Mouse (Mus musculus) heart, embryonic 15.5 days (tissue): ENCODE results near the gene Rasgef1a. TPM values are rescaled to one million over a fixed set of nuclear protein-coding genes. Genes with fewer than 3 reads are reported as not detected.

ENCODE experiments used
- ATAC-seq: fragments of 200-750 bp; cut with Nextera tagmentation; replicated peaks from 2 replicates; pipeline ENCODE4 v1.8.0; 2017; ENCODE audit warnings: low read depth, moderate TSS enrichment; ENCODE audit not compliant: insufficient number of reproducible peaks, insufficient read depth, low FRiP score
- H3K27ac ChIP-seq: fragments of 300-500 bp; sonication (generic); 2 replicates; pipeline ENCODE4 v1.5.1; 2015; ENCODE audit warnings: mild to moderate bottlenecking, inconsistent platforms
- H3K27me3 ChIP-seq: fragments of 300-500 bp; sonication (generic); 2 replicates; pipeline ENCODE4 v1.6.1; 2015; ENCODE audit warnings: inconsistent platforms
- H3K36me3 ChIP-seq: fragments of 300-500 bp; sonication (generic); 2 replicates; pipeline ENCODE4 v1.6.1; 2015; ENCODE audit warnings: mild to moderate bottlenecking, inconsistent platforms
- H3K4me1 ChIP-seq: fragments of 300-500 bp; sonication (generic); replicated peaks from 2 replicates; pipeline ENCODE4 v1.6.1; 2015; ENCODE audit warnings: inconsistent platforms
- H3K4me2 ChIP-seq: fragments of 300-500 bp; sonication (generic); 2 replicates; pipeline ENCODE4 v1.6.1; 2015; ENCODE audit warnings: inconsistent platforms, mild to moderate bottlenecking, moderate library complexity
- H3K4me3 ChIP-seq: fragments of 300-500 bp; sonication (generic); 2 replicates; pipeline ENCODE4 v1.5.1; 2015; ENCODE audit warnings: mild to moderate bottlenecking, inconsistent platforms
- H3K9ac ChIP-seq: fragments of 300-500 bp; sonication (generic); 2 replicates; pipeline ENCODE4 v1.6.1; 2015; ENCODE audit warnings: mild to moderate bottlenecking, inconsistent platforms
- H3K9me3 ChIP-seq: fragments of 300-500 bp; sonication (generic); replicated peaks from 2 replicates; pipeline ENCODE4 v1.6.1; 2016; ENCODE audit warnings: inconsistent platforms
- WGBS: fragments of 180-500 bp; shearing (Covaris S2); methylation state at CpG from one replicate; pipeline ENCODE4 v1.1.7; 2015; ENCODE audit warnings: mixed read lengths; 5-methylcytosine and 5-hydroxymethylcytosine counted together
- polyA plus RNA-seq: library from polyadenylated mRNA; unstranded; fragments of >200 nt; fragmentation: Nextera tagmentation; extraction: Ambion mirVana; gene quantifications from 2 replicates; pipeline ENCODE4 v1.2.1, GENCODE M21; 2015

The Rasgef1a gene
- polyA plus RNA-seq, 1 experiment from 2014 or later: 0.53 TPM

- Histone ChIP-seq H3K9me3 (no peaks in the 10 kb centered on the region), H3K4me1 (peaks cover 19% of the 10 kb centered on the region), H3K4me3 (no peak overlapping the region), H3K9ac (0 out of 2 replicates have a peak overlapping the region, but pooled peaks have one; percentile 4), H3K36me3 (no peaks in the 10 kb centered on the region), H3K27me3 (no peaks in the 10 kb centered on the region), H3K4me2 (peak overlapping the region; percentile 22), H3K27ac (peak overlapping the region; percentile 21; the same call in 1 of the 2 replicates)
- WGBS: 19% methylated on average over 3 of the region's 3 CpGs
- ATAC-seq: no peak
Observed at GRCm38 (mm10) chr6:118074151-118074550, 62.9 kb downstream of the Rasgef1a start.

GRCm38 (mm10) chr6:118076256-118076655 lies 65.0 kb downstream of the Rasgef1a start:
- Histone ChIP-seq H3K27me3 (no peaks in the 10 kb centered on the region), H3K36me3 (no peaks in the 10 kb centered on the region), H3K4me3 (no peak overlapping the region), H3K9me3 (no peaks in the 10 kb centered on the region), H3K4me1 (peaks cover 19% of the 10 kb centered on the region), H3K27ac (no peak overlapping the region), H3K9ac (no peak overlapping the region), H3K4me2 (no peak overlapping the region)
- no peak for ATAC-seq
- 59% methylated on average over 3 of the region's 3 CpGs for WGBS

GRCm38 (mm10) chr6:118076748-118077147 lies 65.5 kb downstream of the Rasgef1a start:
- Histone ChIP-seq H3K4me2 (no peak overlapping the region), H3K27me3 (0 out of 2 replicates have a peak, but pooled peaks cover 3% of the 10 kb centered on the region), H3K4me3 (no peak overlapping the region), H3K9me3 (no peaks in the 10 kb centered on the region), H3K36me3 (no peaks in the 10 kb centered on the region), H3K27ac (no peak overlapping the region), H3K9ac (no peak overlapping the region), H3K4me1 (peaks cover 19% of the 10 kb centered on the region)
- 68% methylated on average over 8 of the region's 8 CpGs for WGBS
- ATAC-seq: no peak

GRCm38 (mm10) chr6:118077421-118077820 lies 66.2 kb downstream of the Rasgef1a start:
- Histone ChIP-seq H3K36me3 (no peaks in the 10 kb centered on the region), H3K4me2 (no peak overlapping the region), H3K27ac (no peak overlapping the region), H3K4me1 (peaks cover 19% of the 10 kb centered on the region), H3K9ac (no peak overlapping the region), H3K9me3 (no peaks in the 10 kb centered on the region), H3K4me3 (no peak overlapping the region), H3K27me3 (0 out of 2 replicates have a peak, but pooled peaks cover 3% of the 10 kb centered on the region)
- 58% methylated on average over 7 of the region's 7 CpGs for WGBS
- ATAC-seq: no peak

- Histone ChIP-seq H3K9me3 (no peaks in the 10 kb centered on the region), H3K9ac (no peak overlapping the region), H3K27ac (no peak overlapping the region), H3K4me2 (no peak overlapping the region), H3K4me1 (peaks cover 15% of the 10 kb centered on the region), H3K36me3 (no peaks in the 10 kb centered on the region), H3K27me3 (0 out of 2 replicates have a peak, but pooled peaks cover 3% of the 10 kb centered on the region), H3K4me3 (no peak overlapping the region)
- no peak for ATAC-seq
- WGBS: 70% methylated on average over 10 of the region's 10 CpGs
Observed at GRCm38 (mm10) chr6:118078751-118079150, 67.5 kb downstream of the Rasgef1a start.

GRCm38 (mm10) chr6:118079292-118079691 lies 68.1 kb downstream of the Rasgef1a start:
- Histone ChIP-seq H3K27ac (no peak overlapping the region), H3K27me3 (0 out of 2 replicates have a peak, but pooled peaks cover 3% of the 10 kb centered on the region), H3K36me3 (no peaks in the 10 kb centered on the region), H3K4me3 (no peak overlapping the region), H3K4me2 (no peak overlapping the region), H3K9me3 (no peaks in the 10 kb centered on the region), H3K4me1 (peaks cover 9% of the 10 kb centered on the region), H3K9ac (no peak overlapping the region)
- ATAC-seq: no peak
- 65% methylated on average over 3 of the region's 3 CpGs for WGBS

GRCm38 (mm10) chr6:118079762-118080465 lies 68.7 kb downstream of the Rasgef1a start:
- no peak overlapping the region for H3K27ac ChIP-seq
- no peaks in the 10 kb centered on the region for H3K36me3 ChIP-seq
- no peak overlapping the region for H3K9ac ChIP-seq
- no peaks in the 10 kb centered on the region for H3K9me3 ChIP-seq
- H3K27me3 ChIP-seq: 0 out of 2 replicates have a peak, but pooled peaks cover 3% of the 10 kb centered on the region
- WGBS: 60% methylated on average over 10 of the region's 10 CpGs
- no peak overlapping the region for H3K4me3 ChIP-seq
- H3K4me2 ChIP-seq: no peak overlapping the region
- ATAC-seq: no peak
- H3K4me1 ChIP-seq: peaks cover 6% of the 10 kb centered on the region; the same call in 1 of the 2 replicates

GRCm38 (mm10) chr6:118080711-118081110 lies 69.5 kb downstream of the Rasgef1a start:
- no peak overlapping the region for H3K4me3 ChIP-seq
- no peak overlapping the region for H3K4me2 ChIP-seq
- ATAC-seq: no peak
- H3K4me1 ChIP-seq: peaks cover 6% of the 10 kb centered on the region; the same call in 1 of the 2 replicates
- H3K9ac ChIP-seq: no peak overlapping the region
- WGBS: 71% methylated on average over 4 of the region's 4 CpGs
- no peak overlapping the region for H3K27ac ChIP-seq
- H3K9me3 ChIP-seq: no peaks in the 10 kb centered on the region
- no peaks in the 10 kb centered on the region for H3K36me3 ChIP-seq
- 0 out of 2 replicates have a peak, but pooled peaks cover 3% of the 10 kb centered on the region for H3K27me3 ChIP-seq

GRCm38 (mm10) chr6:118082384-118082783 lies 71.1 kb downstream of the Rasgef1a start:
- WGBS: 73% methylated on average over 3 of the region's 3 CpGs

GRCm38 (mm10) chr6:118083608-118084007 lies 72.4 kb downstream of the Rasgef1a start:
- no peak for ATAC-seq
- H3K27me3 ChIP-seq: 0 out of 2 replicates have a peak, but pooled peaks cover 3% of the 10 kb centered on the region
- no peak overlapping the region for H3K9ac ChIP-seq
- H3K36me3 ChIP-seq: no peaks in the 10 kb centered on the region
- H3K4me2 ChIP-seq: no peak overlapping the region
- H3K4me3 ChIP-seq: no peak overlapping the region
- H3K4me1 ChIP-seq: no peaks in the 10 kb centered on the region
- 71% methylated on average over 6 of the region's 6 CpGs for WGBS
- H3K9me3 ChIP-seq: no peaks in the 10 kb centered on the region
- H3K27ac ChIP-seq: no peak overlapping the region

More at GRCm38 (mm10) chr6:118082384-118082783, 71.1 kb downstream of the Rasgef1a start:
- no peak overlapping the region for H3K27ac ChIP-seq
- no peak overlapping the region for H3K9ac ChIP-seq
- H3K4me1 ChIP-seq: no peaks in the 10 kb centered on the region
- no peaks in the 10 kb centered on the region for H3K9me3 ChIP-seq
- no peak overlapping the region for H3K4me2 ChIP-seq
- no peaks in the 10 kb centered on the region for H3K36me3 ChIP-seq
- no peak overlapping the region for H3K4me3 ChIP-seq
- H3K27me3 ChIP-seq: 0 out of 2 replicates have a peak, but pooled peaks cover 3% of the 10 kb centered on the region
- ATAC-seq: no peak

GRCm38 (mm10) chr6:118084596-118084995 lies 73.4 kb downstream of the Rasgef1a start:
- Histone ChIP-seq H3K9me3 (no peaks in the 10 kb centered on the region), H3K9ac (no peak overlapping the region), H3K27me3 (0 out of 2 replicates have a peak, but pooled peaks cover 3% of the 10 kb centered on the region), H3K27ac (no peak overlapping the region), H3K36me3 (no peaks in the 10 kb centered on the region), H3K4me3 (no peak overlapping the region), H3K4me1 (no peaks in the 10 kb centered on the region), H3K4me2 (no peak overlapping the region)
- WGBS: 81% methylated on average over 8 of the region's 8 CpGs
- ATAC-seq: no peak

- Histone ChIP-seq H3K4me1 (no peaks in the 10 kb centered on the region), H3K9me3 (no peaks in the 10 kb centered on the region), H3K9ac (no peak overlapping the region), H3K27me3 (no peaks in the 10 kb centered on the region), H3K4me3 (no peak overlapping the region), H3K27ac (no peak overlapping the region), H3K36me3 (no peaks in the 10 kb centered on the region), H3K4me2 (no peak overlapping the region)
- 47% methylated on average over 8 of the region's 8 CpGs for WGBS
- no peak for ATAC-seq
Observed at GRCm38 (mm10) chr6:118087955-118088354, 76.7 kb downstream of the Rasgef1a start.
